Mouse (Mus musculus) layer of hippocampus, adult 18-20 months (tissue): ENCODE measurements at regions not wholly inside any gene's neighbourhood (a gene's known extent, or its start where the extent isn't known, plus 50 kb on each side); places are given as distances from the start of the nearest gene placed in this dataset.

Source experiments
- DNase-seq, 2 experiments: peaks; one replicate each; pipeline ENCODE4 v3.0.0; 2022; ENCODE audit warnings: low spot score in 2 of 2

GRCm38 (mm10) chr3:61475018-61475417 is 109.3 kb upstream of the B430305J03Rik start:
- DNase-seq, result no peak

DNA sequence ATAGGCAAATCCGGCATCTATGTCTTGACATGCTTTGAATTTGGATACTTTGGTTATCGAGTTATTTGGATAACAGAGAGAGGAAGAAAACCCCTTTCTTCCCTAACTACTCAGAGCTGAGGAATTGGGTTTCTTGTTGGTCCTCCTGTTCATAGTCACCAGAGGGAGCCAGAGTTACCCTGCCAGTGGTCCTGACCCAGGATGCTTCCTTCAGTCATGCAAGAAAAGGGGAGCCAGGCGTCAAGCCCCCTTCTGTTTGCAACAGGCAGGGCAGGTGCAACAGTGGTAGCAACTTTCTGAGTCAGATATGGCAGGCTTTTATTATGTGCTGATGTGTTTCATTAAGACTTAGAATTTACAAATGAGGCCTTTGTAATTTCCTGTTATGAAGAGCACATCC is 101.4 kb upstream of the B430305J03Rik start:
- peak in 1 of 2 experiments; percentile 42 for DNase-seq

- no peak for DNase-seq
Observed at GRCm38 (mm10) chr3:61466641-61467040, 100.9 kb upstream of the B430305J03Rik start.

DNA sequence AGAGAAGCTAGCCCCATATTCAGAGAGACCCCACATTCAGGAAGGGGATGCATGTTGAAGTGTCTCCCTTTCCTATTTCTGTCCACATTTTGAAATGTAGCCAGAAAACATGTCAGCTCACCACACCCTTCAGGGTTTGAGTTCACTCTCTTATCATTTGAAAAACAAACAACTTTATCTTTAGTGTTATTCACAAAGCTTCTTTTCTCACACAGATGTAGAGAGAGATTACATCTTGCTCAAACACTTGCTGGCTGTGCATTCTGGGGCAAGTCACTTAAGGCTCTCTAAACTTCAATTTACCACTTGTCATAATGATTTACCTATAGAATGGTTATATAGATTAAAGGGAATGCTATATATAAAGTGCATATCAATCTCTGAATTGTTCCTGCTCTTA is 94.3 kb upstream of the B430305J03Rik start:
- no peak for DNase-seq

- DNase-seq, result no peak
Observed at GRCm38 (mm10) chr3:61456598-61456997, 90.8 kb upstream of the B430305J03Rik start.

- DNase-seq, result no peak
Observed at GRCm38 (mm10) chr3:61442000-61442739, 76.4 kb upstream of the B430305J03Rik start.

- peak in 1 of 2 experiments; percentile 40 for DNase-seq
Observed at GRCm38 (mm10) chr3:61441445-61441844, 75.7 kb upstream of the B430305J03Rik start.

DNA sequence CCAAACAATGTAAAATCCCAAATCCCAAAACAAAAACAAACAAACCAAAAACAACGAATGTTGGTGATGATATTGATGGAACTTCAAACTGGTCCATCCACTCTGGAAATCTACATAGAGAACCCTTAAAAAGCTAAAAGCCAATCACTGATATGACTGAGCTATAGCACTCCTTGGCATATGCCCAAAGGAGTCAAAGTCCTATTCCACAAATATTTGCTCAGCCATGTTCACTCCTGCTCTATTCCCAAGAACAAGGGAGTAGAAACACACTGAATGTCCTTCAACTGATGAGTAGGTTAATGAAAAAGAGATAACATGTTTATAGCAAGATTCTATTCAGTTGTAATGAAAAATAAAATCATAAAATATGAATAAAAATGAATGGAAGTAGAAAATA is 63.0 kb upstream of the B430305J03Rik start:
- no peak for DNase-seq

GRCm38 (mm10) chr3:61423945-61424344 is 58.2 kb upstream of the B430305J03Rik start:
- peak in 1 of 2 experiments; percentile 18 for DNase-seq

DNA sequence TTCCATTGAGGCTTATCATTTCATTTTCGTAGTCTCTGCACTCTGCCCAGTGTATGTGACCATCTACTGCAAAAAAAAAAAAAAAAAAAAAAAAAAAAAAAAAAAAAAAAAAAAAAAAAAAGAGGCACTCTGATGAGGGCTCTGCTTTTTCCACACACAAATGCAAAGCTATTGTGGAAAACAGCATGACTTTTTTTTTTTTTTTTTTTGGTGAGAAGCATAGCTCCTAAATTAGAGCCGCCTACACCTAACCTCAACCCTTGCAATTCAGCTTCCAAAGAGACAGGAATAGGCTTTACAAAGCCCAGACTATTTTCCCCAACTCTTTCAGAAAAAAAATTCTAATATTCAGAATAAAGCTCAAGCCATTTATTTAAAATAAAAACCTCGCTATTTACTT is 54.0 kb upstream of the B430305J03Rik start:
- peak in 1 of 2 experiments; percentile 24 for DNase-seq

DNA sequence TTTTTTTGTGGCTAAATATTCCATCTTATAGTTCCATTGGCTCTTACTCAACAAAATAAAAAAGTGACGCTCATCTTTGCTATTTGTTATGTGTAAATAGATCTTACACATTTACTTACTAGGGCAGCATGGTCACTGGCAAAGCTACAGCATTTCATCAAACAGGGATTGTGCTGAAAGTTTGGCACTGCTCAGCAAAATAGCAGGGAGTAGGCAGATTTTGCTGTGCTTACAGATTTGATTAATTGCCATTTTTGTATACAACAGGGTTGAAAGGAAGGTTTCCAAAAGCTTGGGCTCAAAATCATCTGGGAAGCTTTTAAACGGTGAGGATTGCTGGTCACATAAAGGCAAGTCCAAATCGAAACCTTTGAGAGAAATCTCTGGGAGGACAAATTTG is 52.3 kb upstream of the B430305J03Rik start:
- peak; percentile 7 to 40 for DNase-seq
